Mouse (Mus musculus) liver, adult 2 months (tissue): Measurements from ENCODE around the gene Aifm3.

ENCODE experiments used
- CTCF ChIP-seq: fragments of 200-500 bp; IDR thresholded peaks from 2 replicates; pipeline ENCODE4 v1.5.1; 2011; ENCODE audit warnings: low read depth, low read length, control low read depth
- POLR2A ChIP-seq: fragments of 200-500 bp; IDR thresholded peaks from 2 replicates; pipeline ENCODE4 v1.6.1; 2011; ENCODE audit warnings: low read length, control low read depth; ENCODE audit not compliant: insufficient read depth; ENCODE audit errors: extremely low read depth

DNA sequence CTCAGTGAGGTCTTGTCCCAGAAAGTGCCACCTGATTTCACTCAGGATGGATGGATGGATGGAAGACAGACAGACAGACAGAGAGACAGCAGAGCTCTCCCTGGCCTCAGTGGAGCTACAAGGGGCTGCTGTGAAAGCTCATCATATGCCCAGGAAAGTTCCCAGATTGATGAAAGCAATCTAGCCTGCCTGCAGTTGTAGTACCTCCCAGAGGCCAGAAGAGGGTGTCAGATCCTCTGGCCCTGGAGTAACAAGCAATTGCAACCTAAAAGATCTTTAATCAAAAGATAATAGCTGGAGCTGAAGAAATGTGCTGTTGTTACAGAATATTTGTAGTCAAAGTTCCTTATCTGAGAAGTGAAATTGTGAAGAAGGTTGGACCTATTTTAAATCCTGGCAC is 15.3 kb upstream of the Aifm3 start:
- TF ChIP-seq CTCF (peak; percentile 63; the same call in 1 of the 2 replicates), POLR2A (no peak)
